Mouse (Mus musculus) CH12.LX (cell line): ENCODE data around the gene Slco4a1. TPM values are rescaled to one million over a fixed set of nuclear protein-coding genes. Genes with fewer than 3 reads are reported as not detected.

ENCODE experiments used
- DNase-seq: peaks from one replicate; pipeline ENCODE4 v3.0.0-alpha.2; 2013; ENCODE audit errors: extremely low read depth
- H3K27ac ChIP-seq: 2 replicates; pipeline ENCODE4 v1.5.1; 2012; ENCODE audit warnings: low read depth, mild to moderate bottlenecking, control low read depth, moderate library complexity; ENCODE audit not compliant: insufficient read depth
- H3K27me3 ChIP-seq: replicated peaks from 2 replicates; pipeline ENCODE3; 2012; ENCODE audit warnings: inconsistent platforms
- H3K36me3 ChIP-seq, 2 experiments: replicated peaks in 1 of 2; 2 replicates each; pipeline versions ENCODE3 to v1.6.1; 2012; ENCODE audit warnings: inconsistent platforms in 1 of 2, low read length in 1 of 2, mild to moderate bottlenecking in 1 of 2, mixed read lengths in 1 of 2, moderate library complexity in 1 of 2; ENCODE audit not compliant: control insufficient read depth in 1 of 2, insufficient read depth in 1 of 2
- H3K4me1 ChIP-seq, 2 experiments: 2 replicates each; pipeline ENCODE4 v1.6.1; 2012; ENCODE audit warnings: inconsistent platforms in 1 of 2, moderate library complexity in 1 of 2; ENCODE audit not compliant: insufficient read depth in 2 of 2, control insufficient read depth in 1 of 2
- H3K4me2 ChIP-seq: 2 replicates; pipeline ENCODE4 v1.6.1; 2012; ENCODE audit warnings: low read depth, mild to moderate bottlenecking, control low read depth; ENCODE audit not compliant: poor library complexity, insufficient read depth, severe bottlenecking
- H3K4me3 ChIP-seq, 3 experiments: fragments of 150-350 bp in 1 of 3; sonication (generic) in 1 of 3; replicated peaks in 1 of 3; 2 replicates each; pipeline versions ENCODE3 to v1.5.1; 2011 to 2012; ENCODE audit warnings: low read depth in 2 of 3, low read length in 2 of 3, mild to moderate bottlenecking in 2 of 3, moderate library complexity in 2 of 3, control low read depth in 1 of 3, improper control_type of control experiment in 1 of 3, inconsistent platforms in 1 of 3, mixed read lengths in 1 of 3; ENCODE audit not compliant: poor library complexity in 1 of 3
- H3K79me2 ChIP-seq: replicated peaks from 2 replicates; pipeline ENCODE4 v1.6.1; 2012; ENCODE audit warnings: mild to moderate bottlenecking, moderate library complexity; ENCODE audit not compliant: control insufficient read depth, poor library complexity, insufficient read depth, severe bottlenecking; ENCODE audit errors: extremely low read depth
- H3K9ac ChIP-seq: 2 replicates; pipeline ENCODE4 v1.6.1; 2012; ENCODE audit warnings: low read depth, mild to moderate bottlenecking, control low read depth, moderate library complexity; ENCODE audit not compliant: insufficient read depth
- H3K9me3 ChIP-seq: replicated peaks from 2 replicates; pipeline ENCODE3; 2012; ENCODE audit warnings: low read length, inconsistent platforms, mixed read lengths
- ELF1 ChIP-seq: IDR thresholded peaks from 2 replicates; pipeline ENCODE4 v1.6.1; 2014; ENCODE audit warnings: low read depth, mild to moderate bottlenecking, inconsistent platforms, low read length, improper control_type of control experiment
- GABPA ChIP-seq: IDR thresholded peaks from 2 replicates; pipeline ENCODE4 v1.6.1; 2012; ENCODE audit warnings: low read depth, low read length, improper control_type of control experiment, inconsistent platforms; ENCODE audit not compliant: insufficient replicate concordance
- HCFC1 ChIP-seq: IDR thresholded peaks from 2 replicates; pipeline ENCODE4 v1.6.1; 2012; ENCODE audit warnings: low read depth, mild to moderate bottlenecking, inconsistent platforms, low read length, improper control_type of control experiment
- IRF4 ChIP-seq: IDR thresholded peaks from 2 replicates; pipeline ENCODE4 v1.6.1; 2014; ENCODE audit warnings: low read depth, mild to moderate bottlenecking, inconsistent platforms, low read length, improper control_type of control experiment
- JUND ChIP-seq: conservative IDR thresholded peaks from 2 replicates; pipeline ENCODE4 v1.6.1; 2011; ENCODE audit warnings: low read depth, low read length, improper control_type of control experiment
- KAT2A ChIP-seq: IDR thresholded peaks from 2 replicates; pipeline ENCODE4 v1.6.1; 2012; ENCODE audit warnings: low read length, improper control_type of control experiment, inconsistent platforms; ENCODE audit not compliant: insufficient replicate concordance
- MAFK ChIP-seq: IDR thresholded peaks from 2 replicates; pipeline ENCODE4 v1.6.1; 2011; ENCODE audit warnings: low read length, improper control_type of control experiment; ENCODE audit not compliant: insufficient replicate concordance
- MEF2A ChIP-seq: IDR thresholded peaks from 2 replicates; pipeline ENCODE4 v1.6.1; 2014; ENCODE audit warnings: low read depth, mild to moderate bottlenecking, inconsistent platforms, low read length, improper control_type of control experiment, borderline replicate concordance
- MYC ChIP-seq: IDR thresholded peaks from 2 replicates; pipeline ENCODE4 v1.6.1; 2011; ENCODE audit warnings: low read depth, mild to moderate bottlenecking, improper control_type of control experiment, low read length
- NELFE ChIP-seq: IDR thresholded peaks from 2 replicates; pipeline ENCODE4 v1.6.1; 2011; ENCODE audit warnings: low read depth, low read length, improper control_type of control experiment
- POLR2A ChIP-seq: IDR thresholded peaks from 2 replicates; pipeline ENCODE4 v1.6.1; 2011; ENCODE audit warnings: low read depth, mild to moderate bottlenecking, improper control_type of control experiment, low read length
- RAD21 ChIP-seq: IDR thresholded peaks from 2 replicates; pipeline ENCODE4 v1.6.1; 2011; ENCODE audit warnings: low read depth, mild to moderate bottlenecking, low read length, improper control_type of control experiment, moderate library complexity
- SIN3A ChIP-seq: IDR thresholded peaks from 2 replicates; pipeline ENCODE4 v1.6.1; 2012; ENCODE audit warnings: low read length, improper control_type of control experiment, inconsistent platforms
- TCF12 ChIP-seq: IDR thresholded peaks from 2 replicates; pipeline ENCODE4 v1.6.1; 2014; ENCODE audit warnings: low read depth, mild to moderate bottlenecking, inconsistent platforms, low read length, improper control_type of control experiment
- USF2 ChIP-seq: conservative IDR thresholded peaks from 2 replicates; pipeline ENCODE4 v1.6.1; 2011; ENCODE audit warnings: low read depth, low read length, improper control_type of control experiment
- ZNF384 ChIP-seq: IDR thresholded peaks from 2 replicates; pipeline ENCODE4 v1.6.1; 2012; ENCODE audit warnings: low read depth, low read length, improper control_type of control experiment, inconsistent platforms
- dilution Hi-C: fragments of 300-500 bp; cut with MboI; formaldehyde crosslinking; loops from 2 replicates; pipeline ENCODE4 v1.14.3; 2020; ENCODE audit warnings: low sequenced_read_pairs; ENCODE audit not compliant: extremely low pct_unique_long_range_greater_than_20kb, extremely low pct_ligation_motif_present
- in situ Hi-C: fragments of 300-500 bp; cut with MboI; formaldehyde crosslinking; loops from 3 replicates; pipeline ENCODE4 v1.14.3; 2019; ENCODE audit warnings: low sequenced_read_pairs, low pct_ligation_motif_present, low pct_unique_long_range_greater_than_20kb, mixed read lengths
- polyA plus RNA-seq: library from polyadenylated mRNA; unstranded; fragments of >175 nt; gene quantifications from 2 replicates; pipeline ENCODE4 v1.2.1, GENCODE M21; 2012; ENCODE audit warnings: low read depth; ENCODE audit not compliant: insufficient read length
- total RNA-seq, 2 experiments: library from RNA; depleted of rRNA; stranded (reverse); fragments of 300-350 nt in 1 of 2; fragments of >200 nt in 1 of 2; gene quantifications; 2 replicates each; pipeline ENCODE4 v1.2.3; 2012 to 2014

Slco4a1 gene
- total and polyA plus RNA-seq, 3 experiments = 1.9 to 5.4 (median 3.9) TPM

DNA sequence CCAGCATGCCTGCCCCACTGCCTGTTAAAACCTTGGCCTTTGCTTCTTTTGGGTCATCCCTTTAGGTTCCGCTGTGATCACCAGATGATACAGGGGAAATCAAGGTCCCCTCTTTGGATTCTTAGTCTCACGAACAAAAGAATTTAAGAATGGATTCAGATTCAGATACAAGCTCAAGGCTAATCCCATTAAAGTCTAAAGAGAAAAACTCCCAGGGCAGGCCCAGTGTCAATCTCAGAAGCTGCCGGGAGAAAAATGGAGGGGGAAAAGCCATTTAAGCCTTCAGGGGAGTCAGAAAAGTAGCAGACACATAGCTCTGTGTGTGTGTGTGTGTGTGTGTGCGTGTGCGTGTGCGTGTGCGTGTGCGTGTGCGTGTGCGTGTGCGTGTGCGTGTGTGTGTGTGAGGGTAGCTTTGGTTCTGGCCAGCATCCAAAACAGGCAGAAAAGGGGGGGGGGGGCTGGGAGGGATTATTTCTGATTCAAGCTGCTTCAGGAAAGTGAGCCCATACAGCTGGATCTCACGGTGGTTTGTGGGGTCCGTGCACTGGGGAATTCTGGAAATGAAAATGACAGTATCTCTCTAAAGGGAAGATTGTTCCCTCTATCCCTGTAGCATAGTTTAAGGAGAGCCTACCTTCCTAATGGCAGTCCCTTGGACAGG, 52.5 kb downstream of the Slco4a1 start:
- in situ Hi-C loops = no loop called here
- Histone ChIP-seq H3K4me2 (no peak overlapping the region), H3K4me1 (no peaks in the 10 kb centered on the region), H3K27me3 (peaks cover 58% of the 10 kb centered on the region), H3K9me3 (no peaks in the 10 kb centered on the region), H3K9ac (no peak overlapping the region), H3K4me3 (no peak overlapping the region), H3K27ac (no peak overlapping the region), H3K79me2 (no peaks in the 10 kb centered on the region), H3K36me3 (no peaks in the 10 kb centered on the region)
- TF ChIP-seq POLR2A = no peak
- no peak for TF ChIP-seq RAD21
- no peak for TF ChIP-seq NELFE
- TF ChIP-seq HCFC1 = no peak
- no peak for TF ChIP-seq IRF4
- no peak for TF ChIP-seq JUND
- TF ChIP-seq MYC = no peak
- TF ChIP-seq MEF2A = no peak
- no peak for DNase-seq
- dilution Hi-C loops = no loop called here

DNA sequence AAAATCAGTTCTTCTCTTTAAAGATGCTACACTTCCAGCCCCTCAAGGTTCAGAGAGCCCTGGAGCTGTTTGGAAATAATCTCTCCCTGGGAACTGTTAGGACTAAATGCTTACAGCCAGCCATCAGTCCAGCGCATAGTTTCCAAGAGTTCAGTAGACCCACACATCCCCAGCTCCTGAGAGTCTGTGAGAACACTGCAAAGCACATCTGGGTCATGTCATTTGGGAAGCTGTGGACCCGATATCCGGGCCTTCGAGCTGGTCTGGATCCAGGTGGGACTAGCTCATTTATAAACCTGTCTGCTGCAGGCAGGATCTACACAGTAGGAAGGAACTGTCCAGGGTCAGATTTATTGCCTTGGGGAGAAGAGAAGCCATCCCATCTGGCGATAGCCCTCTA, 54.8 kb downstream of the Slco4a1 start:
- DNase-seq = no peak
- Histone ChIP-seq H3K4me3 (no peak overlapping the region), H3K9ac (no peak overlapping the region), H3K4me1 (no peaks in the 10 kb centered on the region), H3K79me2 (no peaks in the 10 kb centered on the region), H3K27ac (no peak overlapping the region), H3K27me3 (peaks cover 49% of the 10 kb centered on the region), H3K36me3 (no peaks in the 10 kb centered on the region), H3K4me2 (no peak overlapping the region), H3K9me3 (no peaks in the 10 kb centered on the region)
- dilution Hi-C loops = no loop called here
- in situ Hi-C loops = no loop called here
- TF ChIP-seq JUND (no peak), SIN3A (no peak)

DNA sequence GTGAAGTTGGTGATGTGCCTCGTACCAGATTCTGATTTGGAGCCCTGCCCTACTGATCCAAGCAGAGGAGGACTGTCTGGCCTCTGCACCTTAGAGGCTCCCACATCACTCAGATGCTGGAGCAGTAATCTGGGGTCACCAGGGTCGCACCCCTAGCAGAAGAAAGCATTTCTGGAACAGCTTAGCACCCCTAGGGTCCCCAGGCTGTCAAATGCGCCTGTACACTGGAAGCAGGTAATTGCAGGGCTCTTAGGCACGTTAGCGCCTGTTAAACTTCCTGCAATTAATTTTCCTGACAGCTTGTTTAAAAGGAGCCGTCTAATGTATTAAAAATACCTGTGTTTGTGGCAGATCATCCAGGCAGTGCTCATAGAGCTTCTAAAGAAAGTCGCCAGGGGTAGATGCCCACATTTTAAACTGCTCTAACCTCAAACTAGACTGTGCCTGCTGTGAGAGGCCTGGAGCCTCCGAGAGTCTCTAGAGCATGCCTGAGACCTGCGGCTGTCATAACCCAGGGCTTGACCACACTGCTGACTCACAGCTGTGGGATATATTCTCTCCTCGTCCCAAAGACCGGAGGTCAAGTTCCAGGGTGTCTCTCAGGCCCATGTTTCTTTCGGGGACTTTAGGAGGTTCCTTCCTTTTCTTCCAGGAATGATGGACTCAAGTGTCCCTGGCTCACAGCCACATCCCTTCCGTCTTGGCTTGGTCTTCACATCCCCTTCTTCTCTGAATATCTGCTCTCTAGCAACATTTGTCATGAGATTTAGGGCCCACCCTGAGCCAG, 56.0 kb downstream of the Slco4a1 start:
- no peaks in the 10 kb centered on the region for H3K4me1 ChIP-seq
- H3K4me2 ChIP-seq = no peak overlapping the region
- no peak overlapping the region for H3K4me3 ChIP-seq
- H3K9me3 ChIP-seq = no peaks in the 10 kb centered on the region
- TF ChIP-seq ELF1 (no peak), USF2 (no peak), GABPA (no peak), NELFE (no peak), KAT2A (no peak), ZNF384 (no peak), TCF12 (no peak), IRF4 (no peak), MAFK (no peak)
- dilution Hi-C loops = no loop called here
- H3K9ac ChIP-seq = no peak overlapping the region
- H3K27ac ChIP-seq = no peak overlapping the region
- H3K36me3 ChIP-seq = no peaks in the 10 kb centered on the region
- in situ Hi-C loops = no loop called here
- DNase-seq = no peak
- no peaks in the 10 kb centered on the region for H3K79me2 ChIP-seq
- peaks cover 47% of the 10 kb centered on the region for H3K27me3 ChIP-seq
